Mouse (Mus musculus) urinary bladder, adult 2 months (tissue): ENCODE data around the gene Gm20517. TPM values are rescaled to one million over a fixed set of nuclear protein-coding genes. Genes with fewer than 3 reads are reported as not detected.

Experiments
- DNase-seq: peaks from one replicate; pipeline ENCODE4 v3.0.0; 2022; ENCODE audit warnings: low spot score
- polyA plus RNA-seq: library from polyadenylated mRNA; depleted of rRNA; stranded (reverse); fragments of >200 nt; gene quantifications from 2 replicates; pipeline ENCODE4 v1.2.3, GENCODE M21; 2012; rRNA removed

The Gm20517 gene
- polyA plus RNA-seq, 1 experiment = 0.76 TPM

- DNase-seq = no peak
These were observed 98.6 kb downstream of the Gm20517 start for GRCm38 (mm10) chr17:47710036-47710435.

- no peak for DNase-seq
These were observed 100.5 kb downstream of the Gm20517 start for GRCm38 (mm10) chr17:47711883-47712282.

GRCm38 (mm10) chr17:47712889-47713571, 101.6 kb downstream of the Gm20517 start:
- no peak for DNase-seq

- DNase-seq = no peak
These were observed 103.6 kb downstream of the Gm20517 start for GRCm38 (mm10) chr17:47715037-47715436.

- no peak for DNase-seq
These were observed 109.8 kb downstream of the Gm20517 start for GRCm38 (mm10) chr17:47721183-47721582.

GRCm38 (mm10) chr17:47726566-47726965, 115.2 kb downstream of the Gm20517 start, which contains the start of gene Pgc:
Gene Pgc (plus strand): TSS chr17:47726842.
- DNase-seq = no peak

- DNase-seq = no peak
These were observed 119.5 kb downstream of the Gm20517 start for GRCm38 (mm10) chr17:47730633-47731575.

Other genes with a start within 250 kb of the Gm20517 start
- 32.1 and 34.4 TPM in 2 replicates for gene Mrps10, start 242.7 kb upstream of the Gm20517 start, polyA plus RNA-seq
- 5.2 and 5.5 TPM in 2 replicates for gene Guca1b, start 226.2 kb upstream of the Gm20517 start, polyA plus RNA-seq
- gene Guca1a, start 211.0 kb upstream of the Gm20517 start, polyA plus RNA-seq = 4.5 and 5.4 TPM in 2 replicates
- 9.4 and 14.9 TPM in 2 replicates for gene AI661453, start 175.0 kb upstream of the Gm20517 start, polyA plus RNA-seq
- gene 1700001C19Rik, start 174.2 kb upstream of the Gm20517 start, polyA plus RNA-seq = 0.26 and 0.43 TPM in 2 replicates
- gene Taf8, start 109.3 kb upstream of the Gm20517 start, polyA plus RNA-seq = 29.5 and 33.2 TPM in 2 replicates
- gene Ccnd3, start 106.5 kb upstream of the Gm20517 start, polyA plus RNA-seq = 110 and 134 TPM in 2 replicates
- gene Bysl, start 97 bp upstream of the Gm20517 start, polyA plus RNA-seq = 15.3 and 15.5 TPM in 2 replicates
- 33.7 and 48.5 TPM in 2 replicates for gene Med20, start within 50 bp of the Gm20517 start, polyA plus RNA-seq
- gene Usp49, start 19.1 kb downstream of the Gm20517 start, polyA plus RNA-seq = 6.5 and 7.6 TPM in 2 replicates
- 110 and 111 TPM in 2 replicates for gene Tomm6, start 76.8 kb downstream of the Gm20517 start, polyA plus RNA-seq
- gene Frs3, start 77.4 kb downstream of the Gm20517 start, polyA plus RNA-seq = 8.1 and 10.1 TPM in 2 replicates
- 1.2 and 1.9 TPM in 2 replicates for gene Gm21981, start 82.9 kb downstream of the Gm20517 start, polyA plus RNA-seq
- 1.4 and 1.5 TPM in 2 replicates for gene Prickle4, start 83.1 kb downstream of the Gm20517 start, polyA plus RNA-seq
- gene Pgc, start 115.3 kb downstream of the Gm20517 start, polyA plus RNA-seq = 0.09 TPM in 1 of 2 replicates, not detected in the other
- 14.5 and 20.3 TPM in 2 replicates for gene Tfeb, start 125.4 kb downstream of the Gm20517 start, polyA plus RNA-seq
- 28.5 and 36.2 TPM in 2 replicates for gene Mdfi, start 223.1 kb downstream of the Gm20517 start, polyA plus RNA-seq